Mouse (Mus musculus) megakaryocyte progenitor cell, adult 5-6 weeks (primary cell): ENCODE measurements at regions not wholly inside any gene's neighbourhood (a gene's known extent, or its start where the extent isn't known, plus 50 kb on each side); places are given as distances from the start of the nearest gene placed in this dataset.
A peak's percentile ranks its signal among the peaks of the same experiment; 100 is the strongest.

Experiments
- ATAC-seq: replicated peaks from 2 replicates; pipeline ENCODE4 v1.8.0; 2016; ENCODE audit warnings: mild to moderate bottlenecking, moderate TSS enrichment, inconsistent platforms; ENCODE audit not compliant: poor library complexity

DNA sequence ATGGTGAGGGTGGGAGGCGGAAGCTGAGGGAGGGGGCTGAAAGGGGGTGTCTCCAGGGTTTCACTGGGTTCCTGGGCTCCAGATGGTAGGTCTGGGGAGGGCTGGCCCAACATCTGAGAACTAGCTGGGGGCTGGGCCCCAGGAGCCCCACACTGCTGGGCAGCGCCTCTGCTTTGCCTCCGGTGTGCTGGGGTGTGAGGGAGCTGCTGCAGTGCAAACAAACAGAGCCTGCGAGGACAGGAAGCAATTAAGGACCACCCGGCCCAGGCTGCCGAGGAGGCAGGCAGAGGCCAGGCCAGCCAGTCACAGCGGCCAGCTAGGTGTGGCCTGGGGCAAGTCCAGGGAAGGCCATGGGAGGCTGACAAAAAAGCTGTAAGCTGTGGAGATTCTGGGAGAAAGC is 82.3 kb downstream of the Efnb1 start:
- ATAC-seq, result no peak

- ATAC-seq, result peak; percentile 45; the same call in 1 of the 2 replicates
These were observed 80.9 kb downstream of the Efnb1 start for GRCm38 (mm10) chrX:99216633-99217459.

GRCm38 (mm10) chrX:99215931-99216330 is 80.0 kb downstream of the Efnb1 start:
- ATAC-seq, result no peak

GRCm38 (mm10) chrX:99215111-99215510 is 79.2 kb downstream of the Efnb1 start:
- ATAC-seq, result no peak

DNA sequence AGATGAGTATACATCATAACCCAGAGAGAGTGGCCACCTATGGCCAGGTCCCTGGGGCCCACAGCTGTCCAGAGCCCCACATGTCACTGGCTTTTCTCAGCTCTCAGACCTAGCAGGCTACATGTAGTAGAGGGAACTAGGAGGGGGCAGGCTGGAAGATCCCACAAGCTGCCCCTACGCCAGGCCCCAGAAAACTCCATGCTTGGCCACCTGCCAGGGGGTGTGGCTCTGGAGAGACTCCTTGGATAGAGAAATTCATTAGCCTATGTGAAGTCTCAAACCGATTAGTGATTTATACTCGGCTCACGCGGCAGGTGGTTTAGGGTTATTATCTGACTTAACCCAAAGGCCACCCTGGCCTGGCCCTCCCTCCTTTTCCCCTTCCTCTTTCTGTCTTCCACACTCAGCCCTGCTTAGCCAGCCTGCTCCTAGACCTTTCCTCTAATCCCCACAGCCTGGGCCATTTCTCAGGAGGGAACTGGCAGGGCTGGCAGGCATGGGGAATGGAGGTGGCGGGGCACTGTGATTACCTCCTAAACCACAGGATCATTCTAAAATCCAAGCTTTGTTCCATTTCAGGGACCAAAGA is 77.7 kb downstream of the Efnb1 start:
- ATAC-seq, result peak; percentile 54; the same call in 1 of the 2 replicates

GRCm38 (mm10) chrX:99204077-99204476 is 68.1 kb downstream of the Efnb1 start:
- no peak for ATAC-seq

GRCm38 (mm10) chrX:99201081-99201480 is 65.2 kb downstream of the Efnb1 start:
- ATAC-seq, result no peak

DNA sequence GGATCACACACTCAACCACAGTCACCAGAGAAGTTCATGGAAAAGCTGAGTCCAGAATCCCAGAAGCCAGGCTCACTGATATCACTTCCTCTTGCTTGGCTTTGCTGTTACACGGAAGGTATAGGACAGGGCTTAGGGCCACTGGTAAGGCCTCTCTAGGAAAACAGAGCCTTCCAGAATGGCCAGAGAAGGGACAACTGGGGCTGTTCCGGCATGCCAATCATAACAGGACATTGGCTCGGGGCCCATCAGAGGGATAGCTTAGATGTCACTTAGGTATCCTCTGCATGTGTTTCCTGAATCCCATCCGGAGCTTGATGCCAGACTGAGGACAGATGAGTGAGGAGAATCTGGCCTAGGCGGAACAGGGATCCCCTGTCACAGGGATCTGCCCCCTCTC is 63.7 kb downstream of the Efnb1 start:
- ATAC-seq, result 0 out of 2 replicates have a peak, but pooled peaks have one; percentile 3

DNA sequence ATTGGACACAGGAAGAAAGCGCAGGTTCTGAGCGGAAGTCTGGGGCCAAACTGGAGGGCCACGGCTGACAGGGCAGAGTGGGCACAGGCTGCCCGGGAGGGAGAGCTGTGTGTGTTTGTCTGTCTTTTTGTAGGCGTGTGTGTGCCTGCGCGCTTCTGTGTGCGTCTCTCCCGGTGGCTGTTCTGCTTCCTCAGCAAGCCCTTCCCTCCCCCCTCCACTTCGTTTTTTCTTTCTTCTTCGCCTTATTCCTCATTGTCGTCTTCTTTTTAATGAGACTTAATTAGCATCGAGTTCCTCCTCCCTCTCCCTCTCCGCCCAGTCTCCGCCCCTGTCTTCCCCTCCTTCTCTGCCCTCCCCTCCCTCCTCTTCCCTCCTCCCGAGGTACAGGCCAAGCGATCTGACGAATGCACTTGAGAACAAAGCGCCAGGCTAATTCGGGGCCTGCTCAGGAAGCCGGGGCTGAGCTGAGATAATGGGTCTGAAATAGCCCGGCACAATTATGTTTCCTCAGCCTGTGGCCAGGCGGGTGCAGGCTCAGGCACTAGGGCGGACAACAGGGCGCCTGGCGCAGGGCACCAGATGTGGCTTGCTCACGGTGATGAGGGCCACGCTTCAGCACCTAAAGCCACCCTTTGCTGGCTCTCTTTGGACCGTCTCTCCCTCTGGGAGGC is 63.2 kb downstream of the Efnb1 start:
- peak; percentile 88 for ATAC-seq
